Mouse (Mus musculus) G1E (cell line): Measurements from ENCODE around the gene Fam53b.

ENCODE experiments used
- CTCF ChIP-seq: IDR thresholded peaks from 2 replicates; pipeline ENCODE4 v1.5.1; 2012; ENCODE audit warnings: low read depth, low read length, inconsistent platforms, mixed read lengths
- POLR2AphosphoS5 ChIP-seq: IDR thresholded peaks from 2 replicates; pipeline ENCODE4 v1.6.1; 2012; ENCODE audit warnings: low read depth, low read length, inconsistent platforms; ENCODE audit not compliant: insufficient replicate concordance

- TF ChIP-seq CTCF = no peak
- TF ChIP-seq POLR2AphosphoS5 = no peak
Observed at GRCm38 (mm10) chr7:132810368-132810767, 3.3 kb downstream of the Fam53b start.
